Mouse (Mus musculus): Measurements from ENCODE around the gene Cnga3. TPM values are rescaled to one million over a fixed set of nuclear protein-coding genes. Genes with fewer than 3 reads are reported as not detected.

The Cnga3 gene
- polyA plus RNA-seq, 1 experiment from 2014 or later: not detected

DNA sequence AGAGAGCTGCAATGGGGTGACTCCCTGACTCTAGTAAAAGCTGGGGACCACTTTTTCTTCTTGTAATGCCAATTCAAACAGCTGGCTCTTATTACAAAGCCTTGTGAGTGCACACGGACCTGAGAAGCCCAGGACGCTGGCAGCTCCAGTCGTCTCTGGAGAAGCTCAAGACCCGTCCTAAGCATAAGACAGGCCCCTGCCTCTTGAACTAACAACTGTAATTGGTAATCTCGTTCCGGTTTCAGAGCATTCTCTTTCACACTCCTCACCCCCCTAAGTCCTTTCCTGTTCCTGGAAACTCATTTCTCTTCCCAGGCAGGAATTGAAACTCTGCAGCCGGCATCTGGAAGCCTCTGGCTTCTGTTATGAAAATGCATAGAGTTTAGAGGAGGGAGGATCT is 7.8 kb downstream of the Cnga3 start:
- Histone ChIP-seq H3K9me3 (no peaks in the 10 kb centered on the region), H3K4me3 (no peak overlapping the region), H3K27me3 (peaks cover 17% of the 10 kb centered on the region), H3K4me1 (replicated peaks) (peaks cover 22% of the 10 kb centered on the region), H3K4me2 (no peak overlapping the region), H3K27ac (no peak overlapping the region), H3K9ac (no peak overlapping the region), H3K36me3 (no peaks in the 10 kb centered on the region)
- no peak for ATAC-seq (ENCODE audit: low FRiP score)
- WGBS: 87% methylated on average over 7 of the region's 7 CpGs

DNA sequence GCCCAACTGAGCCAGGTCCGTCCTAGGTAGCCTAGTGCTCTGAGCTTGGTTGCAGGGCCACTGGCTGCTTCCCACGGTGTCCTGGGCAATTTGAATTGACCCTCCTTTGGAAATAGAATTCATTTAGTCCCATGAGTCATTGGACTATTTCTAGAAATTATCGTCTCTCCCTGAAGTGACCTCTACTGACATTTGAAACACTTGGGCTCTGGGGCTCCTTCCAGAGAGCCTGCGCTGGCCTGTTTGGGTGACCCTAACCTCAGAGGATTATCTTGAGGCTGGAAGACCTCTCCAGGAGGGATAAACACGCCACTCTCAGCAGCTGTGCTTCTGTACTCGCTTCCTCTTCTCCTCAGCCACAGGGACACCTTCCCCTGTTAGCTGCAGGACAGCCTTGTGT is 16.2 kb downstream of the Cnga3 start:
- Histone ChIP-seq H3K36me3 (no peaks in the 10 kb centered on the region), H3K9me3 (peaks cover 6% of the 10 kb centered on the region; the same call in 1 of the 2 replicates), H3K9ac (no peak overlapping the region), H3K4me3 (no peak overlapping the region), H3K4me1 (replicated peaks) (no peaks in the 10 kb centered on the region), H3K27ac (no peak overlapping the region), H3K27me3 (no peaks in the 10 kb centered on the region), H3K4me2 (no peak overlapping the region)
- ATAC-seq (ENCODE audit: low FRiP score): no peak
- 80% methylated on average over 6 of the region's 6 CpGs for WGBS

DNA sequence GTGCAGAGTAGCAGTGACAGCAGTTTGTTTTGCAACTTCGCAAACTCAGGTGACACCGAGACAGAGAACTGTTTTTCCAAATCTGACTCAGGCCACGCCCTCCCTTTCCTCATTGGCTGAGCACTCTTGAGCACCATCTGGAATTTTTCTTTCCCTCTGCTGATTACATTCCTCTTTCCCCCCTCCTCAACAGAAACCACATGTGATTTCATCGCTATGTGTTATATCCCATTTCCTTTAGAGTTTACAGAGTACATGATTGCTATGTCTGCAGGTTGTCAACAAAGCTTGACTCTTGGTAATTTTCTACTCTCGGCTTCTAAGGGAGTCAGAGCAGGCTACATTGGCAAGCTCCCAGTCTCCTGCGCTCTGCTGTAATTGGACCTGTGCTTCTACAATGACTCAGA is 17.1 kb downstream of the Cnga3 start:
- no peaks in the 10 kb centered on the region for H3K36me3 ChIP-seq
- no peak overlapping the region for H3K4me3 ChIP-seq
- no peak overlapping the region for H3K9ac ChIP-seq
- H3K27ac ChIP-seq: no peak overlapping the region
- H3K4me2 ChIP-seq: no peak overlapping the region
- H3K9me3 ChIP-seq: peaks cover 6% of the 10 kb centered on the region; the same call in 1 of the 2 replicates
- WGBS: 76% methylated on average over 6 of the region's 6 CpGs
- H3K4me1 ChIP-seq (replicated peaks): no peaks in the 10 kb centered on the region
- H3K27me3 ChIP-seq: no peaks in the 10 kb centered on the region
- no peak for ATAC-seq (ENCODE audit: low FRiP score)

GRCm38 (mm10) chr1:37239045-37239635 is 24.9 kb downstream of the Cnga3 start:
- no peak overlapping the region for H3K4me3 ChIP-seq
- peak; percentile 63; the same call in 1 of the 2 replicates for ATAC-seq (ENCODE audit: low FRiP score)
- no peak overlapping the region; the same call in 1 of the 2 replicates for H3K9ac ChIP-seq
- WGBS: 53% methylated on average over 10 of the region's 10 CpGs
- H3K27me3 ChIP-seq: no peaks in the 10 kb centered on the region
- no peaks in the 10 kb centered on the region for H3K9me3 ChIP-seq
- no peaks in the 10 kb centered on the region for H3K36me3 ChIP-seq
- no peak overlapping the region for H3K27ac ChIP-seq
- H3K4me1 ChIP-seq (replicated peaks): peaks cover 5% of the 10 kb centered on the region; the same call in 1 of the 2 replicates
- no peak overlapping the region for H3K4me2 ChIP-seq

DNA sequence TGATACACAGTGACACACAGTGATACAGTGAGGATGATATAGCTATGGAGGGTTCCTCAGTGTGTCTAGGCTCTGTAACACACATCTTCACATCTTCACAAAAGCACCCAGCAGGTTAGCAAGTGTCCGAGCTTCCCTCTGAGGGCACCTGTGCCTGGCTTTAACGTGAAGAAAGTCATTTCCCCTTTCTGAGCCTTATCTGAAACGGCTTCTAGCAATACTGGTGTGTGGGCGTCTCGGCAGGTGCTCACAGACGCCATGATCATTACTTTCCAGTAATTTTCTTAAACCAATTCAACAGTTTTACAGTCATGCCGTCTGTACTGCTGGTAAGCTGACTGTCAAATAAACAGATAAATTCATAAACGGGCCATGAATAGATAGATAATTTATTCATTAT is 28.0 kb downstream of the Cnga3 start:
- H3K27me3 ChIP-seq: no peaks in the 10 kb centered on the region
- no peak overlapping the region for H3K4me2 ChIP-seq
- no peaks in the 10 kb centered on the region for H3K9me3 ChIP-seq
- peaks cover 5% of the 10 kb centered on the region; the same call in 1 of the 2 replicates for H3K4me1 ChIP-seq (replicated peaks)
- H3K9ac ChIP-seq: no peak overlapping the region
- no peak for ATAC-seq (ENCODE audit: low FRiP score)
- no peaks in the 10 kb centered on the region for H3K36me3 ChIP-seq
- WGBS: 81% methylated on average over 8 of the region's 8 CpGs
- no peak overlapping the region for H3K4me3 ChIP-seq
- H3K27ac ChIP-seq: no peak overlapping the region

GRCm38 (mm10) chr1:37246476-37246875 is 32.2 kb downstream of the Cnga3 start:
- Histone ChIP-seq H3K4me3 (no peak overlapping the region), H3K27ac (no peak overlapping the region), H3K9ac (no peak overlapping the region), H3K4me2 (no peak overlapping the region), H3K9me3 (no peaks in the 10 kb centered on the region), H3K36me3 (no peaks in the 10 kb centered on the region), H3K4me1 (replicated peaks) (no peaks in the 10 kb centered on the region), H3K27me3 (no peaks in the 10 kb centered on the region)
- no peak for ATAC-seq (ENCODE audit: low FRiP score)
- WGBS: 83% methylated on average over 2 of the region's 2 CpGs

GRCm38 (mm10) chr1:37248406-37248805 is 34.2 kb downstream of the Cnga3 start:
- H3K36me3 ChIP-seq: no peaks in the 10 kb centered on the region
- no peak overlapping the region for H3K9ac ChIP-seq
- no peaks in the 10 kb centered on the region for H3K27me3 ChIP-seq
- ATAC-seq (ENCODE audit: low FRiP score): no peak
- 30% methylated on average over 2 of the region's 2 CpGs for WGBS
- no peaks in the 10 kb centered on the region for H3K9me3 ChIP-seq
- no peaks in the 10 kb centered on the region for H3K4me1 ChIP-seq (replicated peaks)
- H3K4me2 ChIP-seq: no peak overlapping the region
- no peak overlapping the region for H3K27ac ChIP-seq
- H3K4me3 ChIP-seq: no peak overlapping the region

DNA sequence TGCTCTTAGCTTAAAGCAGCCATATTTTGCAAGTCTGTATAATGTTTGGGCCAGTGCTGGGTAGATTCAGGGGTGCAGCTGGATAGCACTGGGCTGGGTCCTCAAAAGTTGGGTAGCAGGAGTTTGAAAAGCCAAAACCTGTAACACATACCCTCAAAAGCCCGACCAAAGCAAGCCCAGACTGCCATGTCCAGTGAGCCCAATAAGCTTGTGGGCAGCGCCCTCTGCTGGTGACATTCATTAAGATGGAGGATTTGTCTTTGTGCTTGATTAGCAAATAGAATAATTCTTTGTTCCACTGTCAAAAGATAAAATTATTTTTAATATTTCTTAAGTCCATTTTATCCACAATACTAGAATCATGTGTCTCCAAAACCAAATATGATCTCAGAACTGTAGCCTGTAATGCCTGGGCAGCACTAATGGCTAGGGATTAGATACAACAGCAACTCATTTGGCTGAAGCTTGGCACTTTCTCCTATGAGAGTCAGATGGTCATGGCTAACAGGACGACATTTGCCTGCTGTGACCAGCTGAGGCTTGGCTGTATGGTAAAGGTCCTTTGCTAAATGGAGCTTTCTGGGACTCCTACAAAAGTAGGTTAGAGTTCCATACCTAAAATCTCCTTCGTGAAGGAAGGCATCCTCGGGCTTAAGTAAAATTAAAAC is 36.5 kb downstream of the Cnga3 start:
- no peak overlapping the region for H3K4me2 ChIP-seq
- ATAC-seq (ENCODE audit: low FRiP score): peak; percentile 63
- H3K27ac ChIP-seq: no peak overlapping the region
- WGBS: 41% methylated on average over 5 of the region's 5 CpGs
- no peaks in the 10 kb centered on the region for H3K9me3 ChIP-seq
- no peaks in the 10 kb centered on the region for H3K36me3 ChIP-seq
- no peaks in the 10 kb centered on the region for H3K27me3 ChIP-seq
- no peak overlapping the region for H3K4me3 ChIP-seq
- no peak overlapping the region for H3K9ac ChIP-seq
- H3K4me1 ChIP-seq (replicated peaks): no peaks in the 10 kb centered on the region

GRCm38 (mm10) chr1:37258443-37258842 is 44.2 kb downstream of the Cnga3 start:
- H3K9me3 ChIP-seq: no peaks in the 10 kb centered on the region
- WGBS: 92% methylated on average over 2 of the region's 2 CpGs

DNA sequence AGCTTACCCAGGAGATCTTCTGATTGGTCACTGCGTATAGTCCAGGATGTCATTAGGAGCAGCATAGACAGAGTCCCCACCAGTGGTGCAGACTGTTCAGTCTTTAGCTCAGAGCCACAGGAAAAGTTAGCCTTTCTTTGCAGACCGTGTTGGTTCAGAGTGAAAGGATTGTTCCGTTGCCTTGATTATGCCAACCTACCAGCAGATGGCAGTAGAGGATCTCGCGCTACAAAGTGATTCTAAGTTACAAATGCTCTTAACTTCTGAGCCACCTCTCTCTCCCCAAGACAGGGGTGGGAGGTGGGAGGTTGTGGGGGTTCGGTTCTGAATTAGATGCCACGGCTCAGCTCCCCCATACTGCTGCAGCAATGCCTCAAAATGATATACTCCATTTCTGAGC is 58.2 kb downstream of the Cnga3 start:
- 7% methylated on average over 7 of the region's 7 CpGs for WGBS
- Histone ChIP-seq H3K4me3 (no peak overlapping the region), H3K9me3 (no peaks in the 10 kb centered on the region), H3K36me3 (no peaks in the 10 kb centered on the region), H3K27ac (no peak overlapping the region), H3K4me2 (no peak overlapping the region), H3K27me3 (peaks cover 10% of the 10 kb centered on the region; the same call in 1 of the 2 replicates), H3K4me1 (replicated peaks) (no peaks in the 10 kb centered on the region), H3K9ac (no peak overlapping the region; the same call in 1 of the 2 replicates)
- peak; percentile 21; the same call in 1 of the 2 replicates for ATAC-seq (ENCODE audit: low FRiP score)

More at GRCm38 (mm10) chr1:37258443-37258842, 44.2 kb downstream of the Cnga3 start:
- Histone ChIP-seq H3K4me2 (no peak overlapping the region), H3K4me3 (no peak overlapping the region), H3K9ac (no peak overlapping the region), H3K36me3 (no peaks in the 10 kb centered on the region), H3K4me1 (replicated peaks) (no peaks in the 10 kb centered on the region), H3K27me3 (no peaks in the 10 kb centered on the region), H3K27ac (no peak overlapping the region)
- no peak for ATAC-seq (ENCODE audit: low FRiP score)

GRCm38 (mm10) chr1:37286556-37286955 is 72.3 kb downstream of the Cnga3 start:
- no peak for ATAC-seq (ENCODE audit: low FRiP score)
- WGBS: 77% methylated on average over 7 of the region's 7 CpGs
- Histone ChIP-seq H3K4me3 (no peak overlapping the region), H3K4me2 (no peak overlapping the region), H3K9me3 (no peaks in the 10 kb centered on the region), H3K9ac (no peak overlapping the region), H3K36me3 (no peaks in the 10 kb centered on the region), H3K4me1 (replicated peaks) (no peaks in the 10 kb centered on the region; the same call in 1 of the 2 replicates), H3K27me3 (no peaks in the 10 kb centered on the region), H3K27ac (no peak overlapping the region)

DNA sequence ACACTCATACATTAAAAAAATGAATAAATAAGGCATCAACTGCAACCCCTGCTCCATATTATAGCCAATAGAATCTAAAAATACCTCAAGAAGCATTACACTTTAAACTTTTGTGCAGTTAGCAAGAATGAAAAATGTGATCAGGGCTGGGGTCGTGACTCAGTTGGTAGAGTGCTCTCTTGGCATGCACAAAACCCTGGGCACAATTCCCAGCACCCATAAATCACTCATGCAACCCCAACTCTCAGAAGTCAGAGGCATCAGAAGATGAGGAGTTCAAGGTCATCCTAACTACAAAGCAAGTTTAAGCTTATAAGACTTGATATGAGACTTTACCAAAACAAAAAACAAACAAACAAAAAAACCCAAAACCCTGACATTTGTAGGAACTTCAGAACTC is 73.5 kb downstream of the Cnga3 start:
- H3K9ac ChIP-seq: no peak overlapping the region

More for the DNA sequence above, 73.5 kb downstream of the Cnga3 start:
- no peaks in the 10 kb centered on the region; the same call in 1 of the 2 replicates for H3K4me1 ChIP-seq (replicated peaks)
- ATAC-seq (ENCODE audit: low FRiP score): no peak
- H3K9me3 ChIP-seq: no peaks in the 10 kb centered on the region
- H3K27ac ChIP-seq: no peak overlapping the region
- no peaks in the 10 kb centered on the region for H3K27me3 ChIP-seq
- H3K4me3 ChIP-seq: no peak overlapping the region
- no peaks in the 10 kb centered on the region for H3K36me3 ChIP-seq
- 77% methylated on average over 1 of the region's 1 CpGs for WGBS
- no peak overlapping the region for H3K4me2 ChIP-seq

All from hindbrain, embryonic 13.5 days (tissue).